Mouse (Mus musculus): ENCODE measurements around the gene Ppp1r12a.

GRCm38 (mm10) chr10:108313845-108314244 is 151.9 kb downstream of the Ppp1r12a start:
- no peak for TF ChIP-seq TAL1 (IDR thresholded peaks at IDR 0.05; ENCODE audit: low read length)
- TF ChIP-seq GATA1 (IDR thresholded peaks at IDR 0.05; ENCODE audit: low read length), result no peak

Data from erythroblast, embryonic 14.5 days (primary cell).